Mouse (Mus musculus) ES-E14 (cell line): ENCODE data around the gene Ndufs2. TPM values are rescaled to one million over a fixed set of nuclear protein-coding genes. Genes with fewer than 3 reads are reported as not detected.

ENCODE experiments used
- DNase-seq: peaks from one replicate; pipeline ENCODE4 v3.0.0-alpha.2; 2013; ENCODE audit warnings: low read depth, low spot score
- H3K27ac ChIP-seq: 2 replicates; pipeline ENCODE4 v1.5.1; 2012; ENCODE audit warnings: low read depth, mild to moderate bottlenecking, low read length, moderate library complexity, mixed read lengths; ENCODE audit not compliant: poor library complexity, insufficient read depth, severe bottlenecking
- H3K36me3 ChIP-seq: 2 replicates; pipeline ENCODE4 v1.6.1; 2012; ENCODE audit warnings: mild to moderate bottlenecking, low read length, moderate library complexity, mixed read lengths; ENCODE audit not compliant: control insufficient read depth, poor library complexity, insufficient read depth, severe bottlenecking
- H3K4me1 ChIP-seq, 2 experiments: fragments of 150-350 bp in 1 of 2; sonication (generic) in 1 of 2; 2 replicates each; pipeline ENCODE4 v1.6.1; 2012; ENCODE audit warnings: low read length in 2 of 2, mild to moderate bottlenecking in 1 of 2, mixed read lengths in 1 of 2; ENCODE audit not compliant: control insufficient read depth in 2 of 2, insufficient read depth in 2 of 2, poor library complexity in 1 of 2
- H3K4me3 ChIP-seq, 2 experiments: fragments of 150-350 bp in 1 of 2; sonication (generic) in 1 of 2; 2 replicates each; pipeline ENCODE4 v1.5.1; 2012; ENCODE audit warnings: low read length in 2 of 2, low read depth in 1 of 2, mild to moderate bottlenecking in 1 of 2, mixed read lengths in 1 of 2; ENCODE audit not compliant: insufficient read depth in 1 of 2, poor library complexity in 1 of 2, severe bottlenecking in 1 of 2
- H3K9ac ChIP-seq: 2 replicates; pipeline ENCODE4 v1.6.1; 2012; ENCODE audit warnings: low read depth, mild to moderate bottlenecking, low read length, mixed read lengths; ENCODE audit not compliant: poor library complexity, insufficient read depth, severe bottlenecking
- H3K9me3 ChIP-seq: fragments of 150-350 bp; sonication (generic); 2 replicates; pipeline ENCODE4 v1.6.1; 2012; ENCODE audit warnings: low read depth, mild to moderate bottlenecking, low read length; ENCODE audit not compliant: control insufficient read depth, insufficient read depth
- CHD2 ChIP-seq: IDR thresholded peaks from 2 replicates; pipeline ENCODE4 v1.6.1; 2014; ENCODE audit warnings: mild to moderate bottlenecking, low read depth, low read length, inconsistent platforms
- HCFC1 ChIP-seq: IDR thresholded peaks from 2 replicates; pipeline ENCODE4 v1.6.1; 2012; ENCODE audit warnings: low read length, inconsistent platforms, borderline replicate concordance; ENCODE audit not compliant: insufficient read depth
- MAFK ChIP-seq: IDR thresholded peaks from 2 replicates; pipeline ENCODE4 v1.6.1; 2014; ENCODE audit warnings: mild to moderate bottlenecking, low read depth, low read length, inconsistent platforms; ENCODE audit not compliant: insufficient read depth
- ZC3H11A ChIP-seq: IDR thresholded peaks from 2 replicates; pipeline ENCODE4 v1.6.1; 2012; ENCODE audit warnings: low read depth, mild to moderate bottlenecking, inconsistent platforms, low read length, borderline replicate concordance
- ZNF384 ChIP-seq: IDR thresholded peaks from 2 replicates; pipeline ENCODE4 v1.6.1; 2012; ENCODE audit warnings: low read depth, low read length, inconsistent platforms
- in situ Hi-C, 2 experiments: fragments of 600-800 bp; cut with MboI; formaldehyde crosslinking; loops; one replicate each; pipeline ENCODE4 v1.15.1; 2025; ENCODE audit warnings: low sequenced_read_pairs in 2 of 2, inconsistent platforms in 1 of 2; ENCODE audit not compliant: unreplicated experiment in 2 of 2
- total RNA-seq: library from RNA; depleted of rRNA; stranded (reverse); fragments of 300-350 nt; gene quantifications from 2 replicates; pipeline ENCODE4 v1.2.3, GENCODE M21; 2012

The Ndufs2 gene
- total RNA-seq, 1 experiment: 175 TPM

DNA sequence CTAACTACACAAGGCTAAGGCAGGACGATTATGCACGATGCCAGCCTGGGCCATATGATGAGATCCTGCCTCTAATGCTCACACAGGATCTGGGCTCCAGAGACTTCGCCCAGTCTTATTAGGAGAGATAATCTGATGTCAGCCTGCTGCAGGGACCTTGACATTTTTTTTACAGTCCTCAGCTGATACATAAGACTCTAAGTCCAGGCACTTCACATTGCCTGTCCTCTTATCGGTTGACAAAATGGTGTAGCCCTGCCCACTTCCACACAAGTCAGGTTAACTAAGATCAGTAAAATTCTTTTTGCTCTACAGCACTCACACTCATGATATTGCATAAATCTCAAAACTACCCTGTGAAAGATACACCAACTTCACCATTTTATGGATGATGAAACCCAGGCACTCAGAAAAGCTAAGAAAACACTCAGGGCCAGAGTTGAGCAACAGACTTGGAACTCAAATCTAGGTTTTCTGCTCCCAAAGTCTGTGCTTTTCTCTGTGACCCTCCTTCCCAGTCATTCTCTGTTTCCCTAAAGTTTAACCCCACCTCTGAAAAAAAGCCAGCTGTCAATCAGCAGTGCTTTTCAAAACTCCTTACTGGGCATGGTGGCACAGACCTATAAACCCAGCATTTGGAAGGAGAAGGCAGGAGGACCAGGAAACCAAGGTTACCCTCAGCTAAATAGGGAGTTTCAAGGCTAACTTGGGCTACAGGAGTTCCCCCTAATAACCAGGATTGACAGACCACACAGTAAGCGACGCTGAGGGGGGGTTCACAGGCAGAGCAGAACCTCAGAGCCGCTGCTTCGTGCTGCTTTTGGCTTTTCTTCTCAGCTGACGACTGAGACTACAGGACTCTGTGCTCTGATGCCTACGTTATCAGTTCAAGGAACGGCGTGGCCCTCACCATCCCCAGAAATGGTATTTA, 18.1 kb downstream of the Ndufs2 start:
- Histone ChIP-seq H3K9ac (no peak overlapping the region), H3K4me3 (no peak overlapping the region), H3K27ac (no peak overlapping the region), H3K4me1 (peaks cover 0 to 11% of the 10 kb centered on the region in 2 experiments; a peak in 1 of 4 replicates), H3K9me3 (no peaks in the 10 kb centered on the region), H3K36me3 (peaks cover 25% of the 10 kb centered on the region)
- no peak for DNase-seq
- in situ Hi-C loops: loop anchor here in 1 of 2 experiments (25.0 kb wide), 1 partner anchor 346 kb away; the partner anchor contains the start of genes Dusp12 and Gm26620
- TF ChIP-seq ZNF384 (no peak), CHD2 (no peak), ZC3H11A (no peak), HCFC1 (no peak), MAFK (no peak)

DNA sequence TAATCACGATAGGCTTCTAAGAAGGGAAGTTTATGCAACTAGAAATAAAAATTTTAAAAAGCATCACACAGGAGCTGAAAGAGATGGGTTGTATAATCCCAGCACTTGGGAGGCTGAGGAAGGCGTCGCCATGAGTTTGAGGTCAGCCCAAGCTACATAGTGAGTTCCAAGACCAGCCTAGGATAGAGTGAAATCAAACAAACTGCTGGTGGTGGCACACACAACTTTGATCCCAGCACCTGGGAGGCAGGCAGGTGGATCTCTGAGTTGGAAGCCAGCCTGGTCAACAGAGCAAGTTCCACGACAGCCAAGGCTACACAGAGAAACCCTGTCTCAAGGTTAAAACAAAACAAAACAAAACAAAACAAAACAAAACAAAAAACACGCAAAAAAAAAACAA, 18.8 kb downstream of the Ndufs2 start:
- DNase-seq: no peak
- Histone ChIP-seq H3K4me1 (peaks cover 0 to 8% of the 10 kb centered on the region in 2 experiments; a peak in 1 of 4 replicates), H3K36me3 (peaks cover 18% of the 10 kb centered on the region), H3K4me3 (no peak overlapping the region), H3K9me3 (no peaks in the 10 kb centered on the region), H3K27ac (no peak overlapping the region), H3K9ac (no peak overlapping the region)
- in situ Hi-C loops: loop anchor here in 1 of 2 experiments (25.0 kb wide), 1 partner anchor 345 kb away; the partner anchor contains the start of genes Dusp12 and Gm26620
- TF ChIP-seq CHD2: no peak
- no peak for TF ChIP-seq ZC3H11A
- TF ChIP-seq ZNF384: no peak
- no peak for TF ChIP-seq HCFC1
- TF ChIP-seq MAFK: no peak

GRCm38 (mm10) chr1:171231844-171232243, 19.3 kb downstream of the Ndufs2 start:
- TF ChIP-seq ZC3H11A (no peak), ZNF384 (no peak), CHD2 (no peak), HCFC1 (no peak), MAFK (no peak)
- no peak overlapping the region for H3K27ac ChIP-seq
- peaks cover 0 to 8% of the 10 kb centered on the region in 2 experiments; a peak in 1 of 4 replicates for H3K4me1 ChIP-seq
- in situ Hi-C loops: loop anchor here in 1 of 2 experiments (25.0 kb wide), 1 partner anchor 345 kb away; the partner anchor contains the start of genes Dusp12 and Gm26620
- H3K9ac ChIP-seq: no peak overlapping the region
- no peak for DNase-seq
- peaks cover 13% of the 10 kb centered on the region for H3K36me3 ChIP-seq
- H3K9me3 ChIP-seq: no peaks in the 10 kb centered on the region
- H3K4me3 ChIP-seq: no peak overlapping the region

DNA sequence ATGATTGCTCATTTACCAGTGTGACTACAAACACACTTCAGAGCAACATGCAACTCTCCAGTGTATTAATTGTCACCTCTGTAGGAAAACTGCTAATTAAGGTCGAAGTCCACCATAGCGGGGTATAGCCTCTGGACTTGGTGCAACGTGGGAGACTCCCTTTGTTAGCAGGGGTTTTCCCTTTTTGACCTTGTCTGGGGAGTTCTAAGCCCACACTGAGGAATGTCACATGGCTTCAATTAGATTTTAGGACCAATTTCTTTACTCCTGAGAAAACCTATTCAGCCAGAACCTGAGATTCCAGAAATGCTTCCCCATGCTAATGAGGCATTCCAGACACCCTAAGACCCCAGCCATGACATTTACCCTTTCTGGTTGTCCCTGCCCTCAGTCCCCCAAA, 21.0 kb downstream of the Ndufs2 start:
- Histone ChIP-seq H3K4me1 (peaks cover 0 to 8% of the 10 kb centered on the region in 2 experiments; a peak in 1 of 4 replicates), H3K36me3 (peaks cover 3% of the 10 kb centered on the region), H3K9me3 (no peaks in the 10 kb centered on the region), H3K9ac (no peak overlapping the region), H3K4me3 (no peak overlapping the region), H3K27ac (no peak overlapping the region)
- DNase-seq: no peak
- in situ Hi-C loops: loop anchor here in 1 of 2 experiments (25.0 kb wide), 1 partner anchor 343 kb away; the partner anchor contains the start of genes Dusp12 and Gm26620
- TF ChIP-seq ZC3H11A (no peak), HCFC1 (no peak), CHD2 (no peak), MAFK (no peak), ZNF384 (no peak)
